Mouse (Mus musculus): ENCODE data around the gene Zfp410. TPM values are rescaled to one million over a fixed set of nuclear protein-coding genes. Genes with fewer than 3 reads are reported as not detected.

The Zfp410 gene
- polyA plus RNA-seq, 1 experiment from 2014 or later = 64.3 TPM

Other genes with a start within 250 kb of the Zfp410 start
- gene Acot5, start 247.5 kb upstream of the Zfp410 start, polyA plus RNA-seq (2015; fragmentation: Nextera tagmentation; extraction: Ambion mirVana) = 0.63 and 0.66 TPM in 2 replicates
- gene Acot6, start 216.2 kb upstream of the Zfp410 start, polyA plus RNA-seq (2015; fragmentation: Nextera tagmentation; extraction: Ambion mirVana) = 1.3 and 1.5 TPM in 2 replicates
- gene Dnal1, start 202.5 kb upstream of the Zfp410 start, polyA plus RNA-seq (2015; fragmentation: Nextera tagmentation; extraction: Ambion mirVana) = 7.6 and 7.7 TPM in 2 replicates
- 4.7 and 4.8 TPM in 2 replicates for gene Pnma1, start 168.4 kb upstream of the Zfp410 start, polyA plus RNA-seq (2015; fragmentation: Nextera tagmentation; extraction: Ambion mirVana)
- 3.1 and 4.3 TPM in 2 replicates for gene Elmsan1, start 98.0 kb upstream of the Zfp410 start, polyA plus RNA-seq (2015; fragmentation: Nextera tagmentation; extraction: Ambion mirVana)
- 17.7 and 18.8 TPM in 2 replicates for gene Ptgr2, start 31.6 kb upstream of the Zfp410 start, polyA plus RNA-seq (2015; fragmentation: Nextera tagmentation; extraction: Ambion mirVana)
- 45.4 and 48.2 TPM in 2 replicates for gene Coq6, start 44.8 kb downstream of the Zfp410 start, polyA plus RNA-seq (2015; fragmentation: Nextera tagmentation; extraction: Ambion mirVana)
- 17.5 and 19.2 TPM in 2 replicates for gene Fam161b, start 45.0 kb downstream of the Zfp410 start, polyA plus RNA-seq (2015; fragmentation: Nextera tagmentation; extraction: Ambion mirVana)
- gene Entpd5, start 92.2 kb downstream of the Zfp410 start, polyA plus RNA-seq (2015; fragmentation: Nextera tagmentation; extraction: Ambion mirVana) = 11.9 and 14.6 TPM in 2 replicates
- 2.9 and 3.5 TPM in 2 replicates for gene Bbof1, start 92.2 kb downstream of the Zfp410 start, polyA plus RNA-seq (2015; fragmentation: Nextera tagmentation; extraction: Ambion mirVana)
- gene Rnf113a2, start 100.3 kb downstream of the Zfp410 start, polyA plus RNA-seq (2015; fragmentation: Nextera tagmentation; extraction: Ambion mirVana) = 21.3 and 23.5 TPM in 2 replicates
- 41.3 and 41.8 TPM in 2 replicates for gene Aldh6a1, start 134.2 kb downstream of the Zfp410 start, polyA plus RNA-seq (2015; fragmentation: Nextera tagmentation; extraction: Ambion mirVana)
- 31.9 and 32.4 TPM in 2 replicates for gene Lin52, start 134.6 kb downstream of the Zfp410 start, polyA plus RNA-seq (2015; fragmentation: Nextera tagmentation; extraction: Ambion mirVana)

Measured in hindbrain, embryonic 16.5 days (tissue).